Mouse (Mus musculus) testis, adult 2 months (tissue): ENCODE data around the gene Pdpk1. TPM values are rescaled to one million over a fixed set of nuclear protein-coding genes. Genes with fewer than 3 reads are reported as not detected.

Experiments
- H3K27ac ChIP-seq: fragments of 200-500 bp; 2 replicates; pipeline ENCODE4 v1.5.1; 2012; ENCODE audit warnings: low read depth, low read length; ENCODE audit not compliant: control insufficient read depth, insufficient read depth
- H3K27me3 ChIP-seq: fragments of 200-500 bp; 2 replicates; pipeline ENCODE4 v1.6.1; 2012; ENCODE audit warnings: mild to moderate bottlenecking, low read length, moderate library complexity; ENCODE audit not compliant: control insufficient read depth, insufficient read depth
- H3K36me3 ChIP-seq: fragments of 200-500 bp; 2 replicates; pipeline ENCODE4 v1.6.1; 2012; ENCODE audit warnings: mild to moderate bottlenecking, low read length; ENCODE audit not compliant: control insufficient read depth, insufficient read depth
- H3K4me1 ChIP-seq: fragments of 200-500 bp; 2 replicates; pipeline ENCODE4 v1.6.1; 2012; ENCODE audit warnings: low read length; ENCODE audit not compliant: control insufficient read depth, insufficient read depth
- H3K4me3 ChIP-seq: fragments of 200-500 bp; 2 replicates; pipeline ENCODE4 v1.5.1; 2012; ENCODE audit warnings: low read depth, mild to moderate bottlenecking, low read length, moderate library complexity, mixed read lengths; ENCODE audit not compliant: control insufficient read depth
- CTCF ChIP-seq: fragments of 200-500 bp; IDR thresholded peaks from 2 replicates; pipeline ENCODE4 v1.5.1; 2012; ENCODE audit warnings: low read depth, mild to moderate bottlenecking, inconsistent platforms, low read length, moderate library complexity; ENCODE audit not compliant: control insufficient read depth, insufficient read depth, insufficient replicate concordance
- POLR2A ChIP-seq: fragments of 200-500 bp; IDR thresholded peaks from 2 replicates; pipeline ENCODE4 v1.6.1; 2012; ENCODE audit warnings: low read depth, mild to moderate bottlenecking, inconsistent platforms, low read length, moderate library complexity; ENCODE audit not compliant: control insufficient read depth
- polyA plus RNA-seq: library from polyadenylated mRNA; depleted of rRNA; stranded (reverse); fragments of >200 nt; gene quantifications from 2 replicates; pipeline ENCODE4 v1.2.3, GENCODE M21; 2012

Pdpk1 gene
- polyA plus RNA-seq, 1 experiment = 486 TPM

DNA sequence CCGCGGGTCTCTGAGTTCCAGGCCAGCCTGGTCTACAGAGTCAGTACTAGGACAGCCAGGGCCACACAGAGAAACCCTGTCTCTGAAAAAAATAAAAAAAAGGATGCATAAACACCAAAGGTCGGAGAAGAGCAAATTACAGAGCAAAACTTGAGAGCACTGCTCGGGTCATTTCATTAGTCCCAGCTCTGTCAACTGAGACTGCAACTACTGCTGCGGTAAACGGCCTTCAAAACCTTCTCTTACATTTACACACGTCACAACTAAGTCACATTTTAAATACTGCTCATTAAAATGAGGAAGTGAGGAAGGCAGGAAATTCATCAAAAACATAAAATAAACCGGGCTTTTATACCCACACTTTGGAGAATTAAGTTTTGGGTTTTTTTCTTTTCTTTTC lies 42.1 kb upstream of the Pdpk1 start:
- H3K36me3 ChIP-seq = no peaks in the 10 kb centered on the region
- no peaks in the 10 kb centered on the region for H3K27me3 ChIP-seq
- H3K4me3 ChIP-seq = no peak overlapping the region
- no peaks in the 10 kb centered on the region for H3K4me1 ChIP-seq
- no peak overlapping the region for H3K27ac ChIP-seq
- TF ChIP-seq POLR2A (no peak), CTCF (no peak)

- Histone ChIP-seq H3K27me3 (no peaks in the 10 kb centered on the region), H3K4me3 (no peak overlapping the region), H3K36me3 (no peaks in the 10 kb centered on the region), H3K27ac (no peak overlapping the region), H3K4me1 (no peaks in the 10 kb centered on the region)
- TF ChIP-seq CTCF = no peak
- TF ChIP-seq POLR2A = no peak
Measured at GRCm38 (mm10) chr17:24191481-24191880, 40.8 kb upstream of the Pdpk1 start.

GRCm38 (mm10) chr17:24190934-24191333 lies 40.2 kb upstream of the Pdpk1 start:
- Histone ChIP-seq H3K27me3 (no peaks in the 10 kb centered on the region), H3K27ac (no peak overlapping the region), H3K4me1 (no peaks in the 10 kb centered on the region), H3K4me3 (no peak overlapping the region), H3K36me3 (no peaks in the 10 kb centered on the region)
- no peak for TF ChIP-seq CTCF
- TF ChIP-seq POLR2A = no peak

GRCm38 (mm10) chr17:24174259-24174658 lies 23.5 kb upstream of the Pdpk1 start:
- no peaks in the 10 kb centered on the region for H3K27me3 ChIP-seq
- H3K4me1 ChIP-seq = peaks cover 12% of the 10 kb centered on the region
- H3K4me3 ChIP-seq = no peak overlapping the region
- no peaks in the 10 kb centered on the region for H3K36me3 ChIP-seq
- no peak overlapping the region for H3K27ac ChIP-seq
- no peak for TF ChIP-seq POLR2A
- no peak for TF ChIP-seq CTCF

DNA sequence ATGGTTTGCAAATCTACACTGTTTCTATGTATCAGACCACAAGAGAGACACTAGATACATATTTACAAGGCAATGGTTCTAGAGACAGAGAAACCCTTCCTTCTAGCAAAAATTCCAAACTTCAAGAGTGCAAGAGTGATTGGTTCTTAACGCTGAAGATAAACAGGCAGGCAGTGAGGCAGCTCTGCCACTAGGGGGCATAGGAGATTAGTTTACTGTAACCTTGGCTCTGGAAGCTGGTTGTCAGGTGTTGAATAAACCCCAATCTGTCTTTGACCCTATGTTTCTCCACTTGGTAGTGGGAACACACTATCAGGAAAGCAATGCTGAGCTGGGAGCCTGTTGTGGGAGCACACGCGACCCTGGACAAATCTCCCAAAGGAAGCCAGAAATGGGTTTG lies 22.7 kb upstream of the Pdpk1 start:
- Histone ChIP-seq H3K27me3 (no peaks in the 10 kb centered on the region), H3K27ac (no peak overlapping the region), H3K36me3 (no peaks in the 10 kb centered on the region), H3K4me3 (no peak overlapping the region), H3K4me1 (peaks cover 14% of the 10 kb centered on the region)
- TF ChIP-seq POLR2A (no peak), CTCF (no peak)

GRCm38 (mm10) chr17:24171738-24172137 lies 21.0 kb upstream of the Pdpk1 start:
- TF ChIP-seq POLR2A (no peak), CTCF (no peak)

GRCm38 (mm10) chr17:24170729-24171128 lies 20.0 kb upstream of the Pdpk1 start:
- peaks cover 21% of the 10 kb centered on the region for H3K4me1 ChIP-seq
- H3K4me3 ChIP-seq = no peak overlapping the region
- H3K36me3 ChIP-seq = no peaks in the 10 kb centered on the region; the same call in 1 of the 2 replicates
- peak overlapping the region; percentile 32; the same call in 1 of the 2 replicates for H3K27ac ChIP-seq
- TF ChIP-seq CTCF (no peak), POLR2A (no peak)
- H3K27me3 ChIP-seq = no peaks in the 10 kb centered on the region

More at GRCm38 (mm10) chr17:24171738-24172137, 21.0 kb upstream of the Pdpk1 start:
- H3K4me3 ChIP-seq = no peak overlapping the region
- H3K27me3 ChIP-seq = no peaks in the 10 kb centered on the region
- H3K4me1 ChIP-seq = peaks cover 21% of the 10 kb centered on the region
- H3K36me3 ChIP-seq = no peaks in the 10 kb centered on the region
- H3K27ac ChIP-seq = no peak overlapping the region

GRCm38 (mm10) chr17:24170125-24170524 lies 19.4 kb upstream of the Pdpk1 start:
- Histone ChIP-seq H3K27me3 (no peaks in the 10 kb centered on the region), H3K36me3 (no peaks in the 10 kb centered on the region; the same call in 1 of the 2 replicates), H3K4me3 (peak overlapping the region; percentile 95; the same call in 1 of the 2 replicates), H3K27ac (peak overlapping the region; percentile 99), H3K4me1 (peaks cover 21% of the 10 kb centered on the region)
- no peak for TF ChIP-seq POLR2A
- no peak for TF ChIP-seq CTCF
